Mouse (Mus musculus) intestine, embryonic 16.5 days (tissue): ENCODE data around the gene Mad1l1. TPM values are rescaled to one million over a fixed set of nuclear protein-coding genes. Genes with fewer than 3 reads are reported as not detected.

ENCODE experiments used
- ATAC-seq: fragments of 200-750 bp; cut with Nextera tagmentation; 2 replicates; pipeline ENCODE4 v1.8.0; 2017; ENCODE audit warnings: moderate TSS enrichment, moderate library complexity
- H3K27ac ChIP-seq: fragments of 300-500 bp; sonication (generic); 2 replicates; pipeline ENCODE4 v1.5.1; 2014; ENCODE audit warnings: mild to moderate bottlenecking, low read length
- H3K27me3 ChIP-seq: fragments of 300-500 bp; sonication (generic); replicated peaks from 2 replicates; pipeline ENCODE4 v1.6.1; 2014; ENCODE audit warnings: low read length, control low read depth, mixed read lengths; ENCODE audit not compliant: control insufficient read depth, insufficient read depth
- H3K36me3 ChIP-seq: fragments of 300-500 bp; sonication (generic); 2 replicates; pipeline ENCODE4 v1.6.1; 2014; ENCODE audit warnings: low read length, control low read depth; ENCODE audit not compliant: control insufficient read depth, insufficient read depth
- H3K4me1 ChIP-seq: fragments of 300-500 bp; sonication (generic); 2 replicates; pipeline ENCODE4 v1.6.1; 2014; ENCODE audit warnings: low read length, control low read depth, mixed read lengths; ENCODE audit not compliant: control insufficient read depth, insufficient read depth
- H3K4me2 ChIP-seq: fragments of 300-500 bp; sonication (generic); 2 replicates; pipeline ENCODE4 v1.6.1; 2014; ENCODE audit warnings: low read depth, low read length, control low read depth
- H3K4me3 ChIP-seq: fragments of 300-500 bp; sonication (generic); 2 replicates; pipeline ENCODE4 v1.5.1; 2014; ENCODE audit warnings: mild to moderate bottlenecking, low read length
- H3K9ac ChIP-seq: fragments of 300-500 bp; sonication (generic); 2 replicates; pipeline ENCODE4 v1.6.1; 2014; ENCODE audit warnings: low read depth, low read length
- H3K9me3 ChIP-seq: fragments of 300-500 bp; sonication (generic); 2 replicates; pipeline ENCODE4 v1.6.1; 2016; ENCODE audit warnings: low read length, control low read depth; ENCODE audit not compliant: control insufficient read depth
- WGBS: fragments of 180-500 bp; shearing (Covaris S2); extraction: QIAGEN DNeasy Blood & Tissue Kit; methylation state at CpG from one replicate; pipeline ENCODE4 v1.1.7; 2014; 5-methylcytosine and 5-hydroxymethylcytosine counted together
- polyA plus RNA-seq: library from polyadenylated mRNA; unstranded; fragments of >200 nt; fragmentation: Nextera tagmentation; extraction: Ambion mirVana; gene quantifications from 2 replicates; pipeline ENCODE4 v1.2.1, GENCODE M21; 2015

Gene Mad1l1
- polyA plus RNA-seq, 1 experiment from 2014 or later: 34.1 TPM

DNA sequence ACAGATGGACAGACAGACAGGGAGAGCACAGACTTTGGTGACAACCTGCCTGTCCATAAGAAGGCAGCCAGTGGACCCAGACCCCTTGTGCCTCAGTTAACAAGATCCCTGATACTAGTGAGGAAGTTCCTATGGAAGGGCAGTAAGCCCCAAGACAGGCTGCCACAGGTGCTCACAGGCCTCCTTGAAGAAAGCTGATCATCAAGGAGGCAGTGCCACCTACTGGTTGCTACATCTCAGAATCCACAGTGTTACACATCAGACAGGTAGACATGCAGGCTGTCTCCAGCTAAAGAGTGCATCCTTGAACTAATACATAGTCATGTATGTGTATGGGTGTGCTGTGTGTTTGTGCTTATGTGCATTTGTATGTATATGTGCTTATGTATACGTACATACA, 29.2 kb downstream of the Mad1l1 start:
- Histone ChIP-seq H3K36me3 (peaks cover 10% of the 10 kb centered on the region), H3K27me3 (no peaks in the 10 kb centered on the region), H3K4me1 (no peaks in the 10 kb centered on the region), H3K9me3 (0 out of 2 replicates have a peak, but pooled peaks cover 3% of the 10 kb centered on the region), H3K4me3 (no peak overlapping the region), H3K27ac (no peak overlapping the region), H3K4me2 (no peak overlapping the region), H3K9ac (no peak overlapping the region)
- ATAC-seq: no peak
- 85% methylated on average over 1 of the region's 1 CpGs for WGBS

DNA sequence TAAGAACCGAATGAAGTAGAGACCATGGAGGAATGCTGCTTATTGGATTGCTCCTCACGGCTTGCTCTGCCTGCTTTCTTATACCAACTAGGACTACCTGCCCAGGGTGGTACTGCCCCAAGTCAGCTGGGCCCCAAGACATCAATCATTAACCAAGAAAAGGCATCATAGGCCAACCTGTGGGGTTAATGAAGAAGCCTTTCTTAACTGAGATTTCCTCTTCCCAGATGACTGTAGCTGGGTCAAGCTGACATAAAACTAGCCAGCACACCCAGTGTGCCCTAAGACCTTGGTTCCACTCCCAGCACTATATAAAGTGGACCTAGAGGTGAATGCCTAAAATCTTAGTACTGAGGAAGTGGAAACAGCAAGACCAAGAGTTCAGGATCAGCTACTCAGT, 32.2 kb downstream of the Mad1l1 start:
- Histone ChIP-seq H3K4me3 (no peak overlapping the region), H3K4me1 (no peaks in the 10 kb centered on the region), H3K4me2 (no peak overlapping the region), H3K36me3 (peaks cover 10% of the 10 kb centered on the region), H3K9ac (no peak overlapping the region), H3K27ac (no peak overlapping the region), H3K9me3 (0 out of 2 replicates have a peak, but pooled peaks cover 3% of the 10 kb centered on the region), H3K27me3 (no peaks in the 10 kb centered on the region)
- no peak for ATAC-seq
- 90% methylated on average over 2 of the region's 2 CpGs for WGBS

DNA sequence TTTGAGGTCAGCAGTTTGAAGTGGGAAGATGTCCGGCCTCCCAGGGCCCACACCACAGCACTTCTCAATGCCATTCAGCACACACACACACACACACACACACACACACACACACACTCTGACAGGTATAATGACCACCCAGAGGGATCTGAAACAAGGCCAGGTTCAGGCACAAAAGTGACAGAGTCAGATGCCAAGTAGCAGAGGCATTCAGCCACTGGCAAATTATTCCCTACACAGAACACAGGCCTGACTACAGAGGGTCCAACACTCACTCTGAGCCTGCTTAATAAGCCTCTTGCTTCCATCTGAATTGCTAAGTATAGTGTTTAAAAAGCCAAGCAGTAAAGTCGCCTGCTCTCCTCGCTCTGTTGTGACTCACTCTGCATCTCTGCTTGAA, 33.1 kb downstream of the Mad1l1 start:
- Histone ChIP-seq H3K27me3 (no peaks in the 10 kb centered on the region), H3K27ac (no peak overlapping the region), H3K4me2 (no peak overlapping the region), H3K9me3 (0 out of 2 replicates have a peak, but pooled peaks cover 3% of the 10 kb centered on the region), H3K9ac (no peak overlapping the region), H3K4me1 (no peaks in the 10 kb centered on the region), H3K4me3 (no peak overlapping the region), H3K36me3 (peaks cover 10% of the 10 kb centered on the region)
- ATAC-seq: no peak
- 87% methylated on average over 3 of the region's 3 CpGs for WGBS

DNA sequence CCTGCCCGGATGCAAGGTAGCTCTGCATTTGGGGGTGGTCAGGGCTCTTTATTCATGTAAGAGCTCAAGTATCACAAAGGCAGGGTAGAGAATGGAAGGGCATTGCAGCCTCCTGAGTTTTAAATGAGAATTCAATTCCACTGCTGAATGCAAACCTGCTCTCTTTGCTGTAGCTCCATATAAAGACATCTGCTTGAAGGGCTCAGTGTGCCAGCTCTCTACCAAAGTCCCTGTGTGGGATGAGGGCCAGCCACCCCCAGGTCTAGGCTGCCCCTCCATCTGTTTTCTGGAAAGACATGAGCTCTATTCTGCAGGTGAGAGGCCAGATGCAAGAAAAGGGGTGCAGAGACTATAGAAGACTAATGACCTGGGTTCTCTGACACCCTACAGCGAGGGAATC, 36.6 kb downstream of the Mad1l1 start:
- no peaks in the 10 kb centered on the region for H3K27me3 ChIP-seq
- H3K27ac ChIP-seq: no peak overlapping the region
- peaks cover 7% of the 10 kb centered on the region for H3K36me3 ChIP-seq
- no peak overlapping the region for H3K4me2 ChIP-seq
- 90% methylated on average over 2 of the region's 2 CpGs for WGBS
- H3K4me1 ChIP-seq: peaks cover 4% of the 10 kb centered on the region; the same call in 1 of the 2 replicates
- H3K9me3 ChIP-seq: 0 out of 2 replicates have a peak, but pooled peaks cover 3% of the 10 kb centered on the region
- no peak overlapping the region for H3K4me3 ChIP-seq
- no peak overlapping the region for H3K9ac ChIP-seq
- ATAC-seq: no peak

DNA sequence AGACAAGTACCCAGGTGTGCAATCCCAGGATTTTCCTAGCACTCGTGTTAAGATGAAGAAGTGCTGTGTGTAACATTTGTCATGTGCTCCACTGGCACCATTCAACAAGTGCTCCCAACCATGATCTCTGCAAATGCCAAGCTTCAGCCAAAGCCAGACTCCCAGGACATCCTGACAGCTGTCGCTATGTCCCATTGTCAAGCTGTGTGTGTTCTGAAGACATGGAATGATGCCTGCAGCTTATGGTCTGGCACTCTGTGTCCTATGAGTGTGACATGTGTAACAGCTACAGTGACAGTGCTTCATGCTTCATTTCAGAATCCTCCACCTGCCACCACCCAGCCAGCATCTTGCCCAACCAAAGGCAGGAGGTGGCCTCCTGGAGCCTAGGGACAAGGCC, 37.3 kb downstream of the Mad1l1 start:
- no peak for ATAC-seq
- 95% methylated on average over 2 of the region's 2 CpGs for WGBS
- H3K9ac ChIP-seq: no peak overlapping the region
- no peak overlapping the region for H3K4me2 ChIP-seq
- H3K4me3 ChIP-seq: no peak overlapping the region
- peaks cover 4% of the 10 kb centered on the region; the same call in 1 of the 2 replicates for H3K4me1 ChIP-seq
- no peak overlapping the region for H3K27ac ChIP-seq
- peaks cover 2% of the 10 kb centered on the region for H3K36me3 ChIP-seq
- H3K27me3 ChIP-seq: no peaks in the 10 kb centered on the region
- H3K9me3 ChIP-seq: 0 out of 2 replicates have a peak, but pooled peaks cover under 1% of the 10 kb centered on the region

DNA sequence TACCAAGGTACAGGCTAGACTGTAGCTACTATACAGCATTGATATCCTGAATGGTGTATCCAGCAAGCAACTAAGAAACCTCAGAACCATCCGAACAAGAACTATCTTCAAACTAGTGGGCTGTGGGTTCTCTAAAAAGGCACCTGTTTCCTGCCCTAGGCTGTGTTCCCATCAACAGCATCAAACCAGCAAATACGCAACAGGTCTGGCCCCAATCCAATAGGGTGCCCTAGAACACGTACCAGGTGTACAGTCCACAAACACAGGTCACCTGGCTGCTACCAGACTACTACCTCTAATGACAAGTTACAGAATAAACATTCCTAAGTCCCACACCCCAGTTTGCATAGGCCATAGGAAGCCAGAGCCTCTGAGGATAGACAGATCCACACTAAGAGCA, 38.5 kb downstream of the Mad1l1 start:
- ATAC-seq: no peak
- 92% methylated on average over 3 of the region's 3 CpGs for WGBS

DNA sequence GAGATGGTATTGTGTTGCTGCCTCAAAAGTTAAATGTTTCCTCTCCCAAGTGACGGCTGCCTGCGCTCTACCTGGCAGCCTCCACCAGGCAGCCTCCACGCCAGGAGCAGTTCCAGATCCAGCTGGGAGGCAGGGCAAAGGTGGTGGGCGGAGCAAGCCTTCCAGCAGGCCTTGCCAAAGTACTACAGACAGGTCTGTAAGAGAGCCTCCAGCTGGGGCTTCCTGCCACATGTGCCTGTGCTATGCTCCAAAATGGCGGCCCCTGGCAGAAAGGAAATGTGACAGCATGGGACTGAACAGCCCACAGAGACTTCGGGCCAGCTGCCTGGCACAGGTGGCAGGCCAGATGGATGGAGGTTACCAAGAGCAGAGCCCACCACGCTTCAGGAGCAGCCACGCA, 39.0 kb downstream of the Mad1l1 start:
- H3K27ac ChIP-seq: no peak overlapping the region
- peaks cover 4% of the 10 kb centered on the region; the same call in 1 of the 2 replicates for H3K4me1 ChIP-seq
- no peaks in the 10 kb centered on the region for H3K27me3 ChIP-seq
- no peak overlapping the region for H3K4me2 ChIP-seq
- no peaks in the 10 kb centered on the region for H3K36me3 ChIP-seq
- 70% methylated on average over 8 of the region's 8 CpGs for WGBS
- ATAC-seq: peak; percentile 70
- no peaks in the 10 kb centered on the region for H3K9me3 ChIP-seq
- no peak overlapping the region for H3K9ac ChIP-seq
- no peak overlapping the region for H3K4me3 ChIP-seq

More for the DNA sequence above, 38.5 kb downstream of the Mad1l1 start:
- H3K27me3 ChIP-seq: no peaks in the 10 kb centered on the region
- H3K27ac ChIP-seq: no peak overlapping the region
- H3K4me2 ChIP-seq: no peak overlapping the region
- no peak overlapping the region for H3K9ac ChIP-seq
- peaks cover 4% of the 10 kb centered on the region; the same call in 1 of the 2 replicates for H3K4me1 ChIP-seq
- no peaks in the 10 kb centered on the region for H3K9me3 ChIP-seq
- no peaks in the 10 kb centered on the region for H3K36me3 ChIP-seq
- no peak overlapping the region for H3K4me3 ChIP-seq

DNA sequence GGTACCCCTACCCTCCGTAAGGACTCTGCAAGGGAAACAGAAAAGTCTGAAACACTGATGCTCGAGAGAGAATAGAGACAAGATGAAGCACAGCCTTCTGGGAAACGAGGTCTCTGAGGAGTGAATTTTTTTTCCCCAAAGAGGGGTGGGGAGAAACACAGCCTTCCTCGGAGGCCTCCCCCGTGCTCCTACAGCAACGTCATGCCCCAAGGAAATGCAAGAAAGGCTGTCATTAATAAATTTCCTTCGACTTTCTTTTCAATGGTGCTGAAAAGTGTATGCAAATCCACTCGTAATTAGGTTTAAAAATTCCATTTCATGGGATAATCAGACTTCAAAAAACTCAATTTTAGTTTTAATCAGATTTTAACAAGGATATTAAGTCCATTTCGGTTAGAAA, 41.1 kb downstream of the Mad1l1 start:
- Histone ChIP-seq H3K4me1 (peaks cover 4% of the 10 kb centered on the region; the same call in 1 of the 2 replicates), H3K9ac (no peak overlapping the region), H3K27ac (no peak overlapping the region), H3K9me3 (no peaks in the 10 kb centered on the region), H3K4me3 (no peak overlapping the region), H3K36me3 (no peaks in the 10 kb centered on the region), H3K27me3 (no peaks in the 10 kb centered on the region), H3K4me2 (no peak overlapping the region)
- 83% methylated on average over 9 of the region's 9 CpGs for WGBS
- no peak for ATAC-seq

DNA sequence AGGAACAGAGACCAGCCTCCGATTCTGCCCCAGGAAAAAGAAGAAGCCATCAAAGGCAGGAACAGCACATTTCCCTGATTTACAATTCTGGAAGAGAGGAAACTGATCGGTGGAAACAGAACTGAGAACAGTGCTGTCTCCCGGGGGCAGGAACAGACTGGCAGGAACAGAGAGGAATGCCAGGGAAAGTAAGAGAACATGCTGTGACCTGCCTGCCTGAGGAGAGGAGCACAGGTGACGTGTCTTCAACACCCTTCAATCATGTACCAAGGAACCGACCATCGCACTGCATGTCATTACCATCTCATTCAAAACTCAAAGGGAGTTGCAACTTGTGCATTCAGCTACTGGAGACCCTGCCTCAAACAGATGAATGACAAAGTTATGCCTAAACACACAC, 44.6 kb downstream of the Mad1l1 start:
- Histone ChIP-seq H3K4me3 (no peak overlapping the region), H3K4me1 (no peaks in the 10 kb centered on the region), H3K9me3 (no peaks in the 10 kb centered on the region), H3K27ac (no peak overlapping the region), H3K4me2 (no peak overlapping the region), H3K27me3 (no peaks in the 10 kb centered on the region), H3K9ac (no peak overlapping the region), H3K36me3 (no peaks in the 10 kb centered on the region)
- WGBS: 86% methylated on average over 6 of the region's 6 CpGs
- no peak for ATAC-seq
